Mouse (Mus musculus) midbrain, embryonic 14.5 days (tissue): ENCODE results near the gene Crygd. TPM values are rescaled to one million over a fixed set of nuclear protein-coding genes. Genes with fewer than 3 reads are reported as not detected.
A peak's percentile ranks its signal among the peaks of the same experiment; 100 is the strongest.
"Not testable (repeated sequence)": the region's sequence is repeated elsewhere in the genome, so short reads cannot be mapped to it uniquely, and the experiment has no call there.

Experiments used
- ATAC-seq: fragments of 200-750 bp; cut with Nextera tagmentation; 2 replicates; pipeline ENCODE4 v1.8.0; 2017; ENCODE audit warnings: moderate number of reproducible peaks, moderate library complexity; ENCODE audit not compliant: low FRiP score, low TSS enrichment
- DNase-seq: peaks from one replicate; pipeline ENCODE4 v3.0.0-alpha.2; 2015
- H3K27ac ChIP-seq: fragments of 300-500 bp; sonication (generic); replicated peaks from 2 replicates; pipeline ENCODE4 v1.5.1; 2014; ENCODE audit warnings: mild to moderate bottlenecking, low read depth, low read length, moderate library complexity
- H3K27me3 ChIP-seq: fragments of 300-500 bp; sonication (generic); 2 replicates; pipeline ENCODE4 v1.6.1; 2014; ENCODE audit warnings: low read length, control low read depth, mixed read lengths; ENCODE audit not compliant: control insufficient read depth, insufficient read depth
- H3K36me3 ChIP-seq: fragments of 300-500 bp; sonication (generic); 2 replicates; pipeline ENCODE4 v1.6.1; 2014; ENCODE audit warnings: low read length, control low read depth; ENCODE audit not compliant: control insufficient read depth, insufficient read depth
- H3K4me1 ChIP-seq: fragments of 300-500 bp; sonication (generic); 2 replicates; pipeline ENCODE4 v1.6.1; 2014; ENCODE audit warnings: mild to moderate bottlenecking, antibody characterized with exemption, low read length, control low read depth; ENCODE audit not compliant: control insufficient read depth, insufficient read depth
- H3K4me2 ChIP-seq: fragments of 300-500 bp; sonication (generic); 2 replicates; pipeline ENCODE4 v1.6.1; 2014; ENCODE audit warnings: mild to moderate bottlenecking, low read length, moderate library complexity
- H3K4me3 ChIP-seq: fragments of 300-500 bp; sonication (generic); replicated peaks from 2 replicates; pipeline ENCODE4 v1.5.1; 2014; ENCODE audit warnings: low read depth, low read length
- H3K9ac ChIP-seq: fragments of 300-500 bp; sonication (generic); replicated peaks from 2 replicates; pipeline ENCODE4 v1.6.1; 2014; ENCODE audit warnings: mild to moderate bottlenecking, low read length, moderate library complexity
- H3K9me3 ChIP-seq: fragments of 300-500 bp; sonication (generic); 2 replicates; pipeline ENCODE4 v1.6.1; 2016; ENCODE audit warnings: low read length, control low read depth, mixed read lengths; ENCODE audit not compliant: control insufficient read depth
- WGBS: fragments of 180-500 bp; shearing (Covaris S2); extraction: QIAGEN DNeasy Blood & Tissue Kit; methylation state at CpG from one replicate; pipeline ENCODE4 v1.1.7; 2014; 5-methylcytosine and 5-hydroxymethylcytosine counted together
- polyA plus RNA-seq: library from polyadenylated mRNA; unstranded; fragments of >200 nt; fragmentation: Nextera tagmentation; extraction: Ambion mirVana; gene quantifications from 2 replicates; pipeline ENCODE4 v1.2.1, GENCODE M21; 2014

The Crygd gene
- polyA plus RNA-seq, 1 experiment from 2014 or later = not detected

- ATAC-seq = no peak
- no peak overlapping the region for H3K27ac ChIP-seq
- H3K4me1 ChIP-seq = no peaks in the 10 kb centered on the region
- no peaks in the 10 kb centered on the region for H3K27me3 ChIP-seq
- no peaks in the 10 kb centered on the region for H3K9me3 ChIP-seq
- H3K9ac ChIP-seq = no peak overlapping the region
- no peak for DNase-seq
- H3K4me3 ChIP-seq = no peak overlapping the region
- WGBS = 66% methylated on average over 7 of the region's 7 CpGs
- H3K36me3 ChIP-seq = no peaks in the 10 kb centered on the region
- H3K4me2 ChIP-seq = no peak overlapping the region
These were observed 11.6 kb downstream of the Crygd start for GRCm38 (mm10) chr1:65051696-65052095.

DNA sequence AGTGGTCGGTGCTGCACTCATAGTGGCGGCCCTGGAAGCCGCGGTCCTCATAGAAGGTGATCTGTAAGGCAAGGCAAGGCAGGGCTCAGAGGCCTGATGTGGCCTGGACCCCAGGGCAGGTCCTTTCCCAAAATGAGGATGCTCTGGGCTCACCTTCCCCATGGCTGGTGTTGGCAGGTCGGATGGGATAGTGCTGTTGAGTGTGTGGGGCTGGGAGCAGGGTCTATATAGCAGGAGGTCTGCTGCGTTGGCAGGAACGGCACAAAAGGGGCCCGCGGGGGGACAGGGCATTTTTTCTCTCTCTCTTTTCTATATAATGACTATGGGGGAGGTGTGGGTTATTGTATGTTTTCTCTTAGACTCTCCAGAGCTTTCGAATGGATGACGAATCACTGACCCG, 12.3 kb downstream of the Crygd start, which contains the start of gene Cryge:
Gene Cryge (minus strand): TSS at position 198 of the 400 bp plus-strand sequence.
- not testable (repeated sequence) for H3K9me3 ChIP-seq, H3K36me3 ChIP-seq, H3K4me2 ChIP-seq, H3K9ac ChIP-seq, H3K27ac ChIP-seq, H3K4me3 ChIP-seq, H3K4me1 ChIP-seq, ATAC-seq, H3K27me3 ChIP-seq, DNase-seq
- WGBS = 64% methylated on average over 10 of the region's 12 CpGs

- H3K4me1 ChIP-seq = no peaks in the 10 kb centered on the region
- H3K9me3 ChIP-seq = no peaks in the 10 kb centered on the region
- DNase-seq = peak; percentile 14
- no peak overlapping the region for H3K4me3 ChIP-seq
- no peak overlapping the region for H3K9ac ChIP-seq
- no peak for ATAC-seq
- no peaks in the 10 kb centered on the region for H3K36me3 ChIP-seq
- H3K27ac ChIP-seq = no peak overlapping the region
- H3K4me2 ChIP-seq = no peak overlapping the region
- H3K27me3 ChIP-seq = no peaks in the 10 kb centered on the region
- whole genome bisulfite sequencing = 55% methylated on average over 12 of the region's 12 CpGs
These were observed 14.5 kb downstream of the Crygd start for GRCm38 (mm10) chr1:65048781-65049180.

GRCm38 (mm10) chr1:65046401-65047109, 16.7 kb downstream of the Crygd start:
- WGBS = 39% methylated on average over 8 of the region's 8 CpGs
- Histone ChIP-seq H3K27me3 (no peaks in the 10 kb centered on the region), H3K36me3 (no peaks in the 10 kb centered on the region), H3K27ac (no peak overlapping the region), H3K4me1 (no peaks in the 10 kb centered on the region), H3K9me3 (no peaks in the 10 kb centered on the region), H3K4me3 (no peak overlapping the region), H3K9ac (no peak overlapping the region), H3K4me2 (no peak overlapping the region)
- ATAC-seq (no peak), DNase-seq (peak; percentile 75)

GRCm38 (mm10) chr1:65043433-65043832, 19.8 kb downstream of the Crygd start:
- H3K9me3 ChIP-seq = no peaks in the 10 kb centered on the region
- DNase-seq = no peak
- H3K27ac ChIP-seq = no peak overlapping the region
- H3K4me3 ChIP-seq = no peak overlapping the region
- no peak for ATAC-seq
- no peak overlapping the region for H3K4me2 ChIP-seq
- no peak overlapping the region for H3K9ac ChIP-seq
- no peaks in the 10 kb centered on the region for H3K4me1 ChIP-seq
- H3K27me3 ChIP-seq = no peaks in the 10 kb centered on the region
- 88% methylated on average over 2 of the region's 2 CpGs for WGBS
- H3K36me3 ChIP-seq = no peaks in the 10 kb centered on the region

DNA sequence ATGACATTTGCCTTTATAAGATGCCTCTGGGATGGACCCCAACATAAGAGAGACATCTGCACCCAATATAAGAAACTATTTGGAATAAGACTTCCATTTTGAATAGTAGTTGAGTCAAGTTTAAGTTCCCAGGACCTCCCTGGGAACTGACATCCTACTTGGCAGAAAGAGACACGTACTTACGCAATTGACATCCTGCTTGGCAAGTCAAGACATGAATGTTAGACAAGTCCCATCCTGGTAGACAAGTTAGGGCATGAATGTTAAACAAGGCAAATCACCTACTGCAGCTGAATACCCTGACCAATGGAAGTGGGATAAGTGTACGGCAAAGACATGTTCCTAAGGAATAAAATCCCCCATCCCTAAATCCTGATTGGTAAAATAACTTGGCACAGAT, 21.4 kb downstream of the Crygd start:
- no peak for ATAC-seq
- H3K27ac ChIP-seq = no peak overlapping the region
- H3K9me3 ChIP-seq = no peaks in the 10 kb centered on the region
- H3K4me2 ChIP-seq = no peak overlapping the region
- H3K9ac ChIP-seq = no peak overlapping the region
- no peaks in the 10 kb centered on the region for H3K27me3 ChIP-seq
- no peak overlapping the region for H3K4me3 ChIP-seq
- H3K4me1 ChIP-seq = no peaks in the 10 kb centered on the region
- 94% methylated on average over 3 of the region's 3 CpGs for WGBS
- no peak for DNase-seq
- no peaks in the 10 kb centered on the region for H3K36me3 ChIP-seq

- no peak for DNase-seq
- no peaks in the 10 kb centered on the region for H3K4me1 ChIP-seq
- H3K27me3 ChIP-seq = no peaks in the 10 kb centered on the region
- H3K27ac ChIP-seq = no peak overlapping the region
- H3K36me3 ChIP-seq = no peaks in the 10 kb centered on the region
- no peak overlapping the region for H3K9ac ChIP-seq
- no peak overlapping the region for H3K4me2 ChIP-seq
- H3K9me3 ChIP-seq = no peaks in the 10 kb centered on the region
- WGBS = 83% methylated on average over 6 of the region's 6 CpGs
- no peak for ATAC-seq
- H3K4me3 ChIP-seq = no peak overlapping the region
These were observed 22.4 kb downstream of the Crygd start for GRCm38 (mm10) chr1:65040806-65041205.

- 85% methylated on average over 3 of the region's 3 CpGs for WGBS
- no peaks in the 10 kb centered on the region for H3K9me3 ChIP-seq
- no peak for DNase-seq
- no peak overlapping the region for H3K4me3 ChIP-seq
- H3K36me3 ChIP-seq = no peaks in the 10 kb centered on the region
- no peak overlapping the region for H3K9ac ChIP-seq
- no peaks in the 10 kb centered on the region for H3K27me3 ChIP-seq
- no peaks in the 10 kb centered on the region for H3K4me1 ChIP-seq
- ATAC-seq = no peak
- no peak overlapping the region for H3K4me2 ChIP-seq
- H3K27ac ChIP-seq = no peak overlapping the region
These were observed 23.6 kb downstream of the Crygd start for GRCm38 (mm10) chr1:65039679-65040078.

DNA sequence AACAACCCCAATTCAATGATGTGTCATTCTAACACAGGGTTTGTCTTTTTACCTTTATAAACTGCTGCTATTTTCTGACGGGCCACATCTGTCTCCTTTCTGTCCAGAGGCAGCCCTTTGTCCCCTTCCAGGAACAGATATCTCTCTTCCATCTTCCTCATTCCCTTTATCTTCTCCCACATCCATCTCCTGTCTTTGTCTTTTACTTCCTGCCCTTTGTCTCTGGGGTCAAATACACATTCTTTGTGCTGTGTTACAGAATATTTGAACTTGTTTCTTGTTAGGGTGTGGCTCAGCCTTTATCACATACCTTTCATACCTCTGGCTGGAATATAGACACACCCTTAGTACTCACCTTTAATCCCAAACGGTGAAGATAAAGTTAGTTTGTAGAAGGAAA, 25.7 kb downstream of the Crygd start:
- H3K4me1 ChIP-seq = no peaks in the 10 kb centered on the region
- no peaks in the 10 kb centered on the region for H3K9me3 ChIP-seq
- no peaks in the 10 kb centered on the region for H3K27me3 ChIP-seq
- H3K36me3 ChIP-seq = no peaks in the 10 kb centered on the region
- H3K27ac ChIP-seq = no peak overlapping the region
- H3K4me2 ChIP-seq = no peak overlapping the region
- no peak overlapping the region for H3K9ac ChIP-seq
- ATAC-seq (no peak), DNase-seq (no peak)
- H3K4me3 ChIP-seq = no peak overlapping the region
- WGBS = 89% methylated on average over 2 of the region's 2 CpGs
